Mouse (Mus musculus) liver, postnatal 0 days (tissue): ENCODE measurements around the gene Slc26a10. TPM values are rescaled to one million over a fixed set of nuclear protein-coding genes. Genes with fewer than 3 reads are reported as not detected.

Experiments used
- ATAC-seq: fragments of 200-750 bp; cut with Nextera tagmentation; 2 replicates; pipeline ENCODE4 v1.8.0; 2017; ENCODE audit warnings: mild to moderate bottlenecking, moderate library complexity
- DNase-seq: peaks from one replicate; pipeline ENCODE4 v3.0.0-alpha.2; 2016
- H3K27ac ChIP-seq: fragments of 300-500 bp; sonication (generic); 2 replicates; pipeline ENCODE4 v1.5.1; 2014; ENCODE audit warnings: antibody characterized with exemption, moderate library complexity, mild to moderate bottlenecking, low read depth
- H3K27me3 ChIP-seq: fragments of 300-500 bp; sonication (generic); 2 replicates; pipeline ENCODE4 v1.6.1; 2014; ENCODE audit warnings: low read length, control low read depth, mixed read lengths; ENCODE audit not compliant: insufficient read depth
- H3K36me3 ChIP-seq: fragments of 300-500 bp; sonication (generic); replicated peaks from 2 replicates; pipeline ENCODE4 v1.6.1; 2014; ENCODE audit warnings: mild to moderate bottlenecking, control low read depth, low read length, moderate library complexity, mixed read lengths; ENCODE audit not compliant: insufficient read depth
- H3K4me1 ChIP-seq: fragments of 300-500 bp; sonication (generic); 2 replicates; pipeline ENCODE4 v1.6.1; 2014; ENCODE audit warnings: antibody characterized with exemption, mild to moderate bottlenecking, control low read depth; ENCODE audit not compliant: insufficient read depth
- H3K4me2 ChIP-seq: fragments of 300-500 bp; sonication (generic); 2 replicates; pipeline ENCODE4 v1.6.1; 2014; ENCODE audit warnings: low read depth, mild to moderate bottlenecking, low read length, moderate library complexity, mixed read lengths
- H3K4me3 ChIP-seq: fragments of 300-500 bp; sonication (generic); 2 replicates; pipeline ENCODE4 v1.5.1; 2014; ENCODE audit warnings: low read depth, low read length
- H3K9ac ChIP-seq: fragments of 300-500 bp; sonication (generic); replicated peaks from 2 replicates; pipeline ENCODE4 v1.6.1; 2014; ENCODE audit warnings: mild to moderate bottlenecking, moderate library complexity
- H3K9me3 ChIP-seq: fragments of 300-500 bp; sonication (generic); 2 replicates; pipeline ENCODE4 v1.6.1; 2016; ENCODE audit warnings: mild to moderate bottlenecking, control low read depth, low read length, mixed read lengths
- CTCF ChIP-seq: sonication (generic); IDR thresholded peaks from 2 replicates; pipeline ENCODE4 v1.5.1; 2016; ENCODE audit warnings: antibody characterized with exemption, low read depth
- EP300 ChIP-seq: IDR thresholded peaks from 2 replicates; pipeline ENCODE4 v1.6.1; 2016; ENCODE audit warnings: antibody characterized with exemption, low read depth, mild to moderate bottlenecking
- WGBS: fragments of 180-500 bp; shearing (Covaris S2); extraction: QIAGEN DNeasy Blood & Tissue Kit; methylation state at CpG from one replicate; pipeline ENCODE4 v1.1.7; 2014; ENCODE audit not compliant: insufficient replicate concordance; 5-methylcytosine and 5-hydroxymethylcytosine counted together
- polyA plus RNA-seq: library from polyadenylated mRNA; unstranded; fragments of >200 nt; fragmentation: Nextera tagmentation; extraction: Ambion mirVana; gene quantifications from 2 replicates; pipeline ENCODE4 v1.2.1, GENCODE M21; 2015

Gene Slc26a10
- polyA plus RNA-seq, 1 experiment from 2014 or later = 2.0 TPM

GRCm38 (mm10) chr10:127218339-127218738 lies 37.9 kb upstream of the Slc26a10 start:
- TF ChIP-seq CTCF (no peak), EP300 (no peak)
- Histone ChIP-seq H3K9ac (no peak overlapping the region), H3K4me1 (no peaks in the 10 kb centered on the region), H3K36me3 (no peaks in the 10 kb centered on the region), H3K27ac (no peak overlapping the region), H3K4me2 (no peak overlapping the region), H3K4me3 (no peak overlapping the region), H3K27me3 (no peaks in the 10 kb centered on the region), H3K9me3 (no peaks in the 10 kb centered on the region)
- ATAC-seq (no peak), DNase-seq (no peak)
- WGBS = 87% methylated on average over 2 of the region's 2 CpGs

- ATAC-seq (no peak), DNase-seq (no peak)
- no peak for TF ChIP-seq CTCF
- TF ChIP-seq EP300 = no peak
- Histone ChIP-seq H3K4me2 (no peak overlapping the region), H3K27ac (no peak overlapping the region), H3K4me1 (no peaks in the 10 kb centered on the region), H3K27me3 (no peaks in the 10 kb centered on the region), H3K4me3 (no peak overlapping the region), H3K9me3 (no peaks in the 10 kb centered on the region), H3K36me3 (no peaks in the 10 kb centered on the region), H3K9ac (no peak overlapping the region)
Measured at GRCm38 (mm10) chr10:127217177-127217576, 36.7 kb upstream of the Slc26a10 start.

- H3K4me3 ChIP-seq = no peak overlapping the region
- H3K9ac ChIP-seq = no peak overlapping the region
- WGBS = 93% methylated on average over 11 of the region's 11 CpGs
- no peak for ATAC-seq
- no peaks in the 10 kb centered on the region for H3K9me3 ChIP-seq
- no peak overlapping the region for H3K4me2 ChIP-seq
- 0 out of 2 replicates have a peak, but pooled peaks cover 3% of the 10 kb centered on the region for H3K4me1 ChIP-seq
- H3K36me3 ChIP-seq = no peaks in the 10 kb centered on the region
- H3K27me3 ChIP-seq = no peaks in the 10 kb centered on the region
- TF ChIP-seq CTCF = no peak
- no peak for DNase-seq
- H3K27ac ChIP-seq = no peak overlapping the region
Measured at GRCm38 (mm10) chr10:127216456-127216855, 36.0 kb upstream of the Slc26a10 start.

DNA sequence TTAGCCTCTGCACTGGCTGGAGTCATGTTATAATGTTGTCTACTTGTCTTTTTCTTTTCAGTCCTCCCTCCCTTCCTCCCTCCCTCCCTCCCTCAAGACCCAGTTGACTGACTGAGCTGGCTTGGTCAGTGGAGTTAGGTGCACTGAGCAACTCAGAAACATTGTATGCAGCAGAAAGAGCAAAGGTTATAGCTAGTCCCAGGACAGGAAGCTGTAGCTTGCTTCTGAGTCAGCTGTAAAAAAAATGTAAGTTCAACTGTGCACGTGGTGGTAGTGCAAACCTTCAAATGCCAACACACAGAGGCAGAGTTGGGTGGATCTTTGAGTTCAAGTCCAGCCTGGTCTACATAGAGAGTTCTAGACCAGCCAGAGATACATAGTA lies 34.0 kb upstream of the Slc26a10 start:
- WGBS = 23% methylated on average over 1 of the region's 1 CpGs
- Histone ChIP-seq H3K27ac (no peak overlapping the region), H3K4me2 (no peak overlapping the region), H3K4me1 (peaks cover 10% of the 10 kb centered on the region), H3K27me3 (no peaks in the 10 kb centered on the region), H3K4me3 (no peak overlapping the region), H3K9ac (no peak overlapping the region), H3K36me3 (no peaks in the 10 kb centered on the region), H3K9me3 (no peaks in the 10 kb centered on the region)
- ATAC-seq (no peak), DNase-seq (no peak)
- no peak for TF ChIP-seq EP300
- no peak for TF ChIP-seq CTCF

- Histone ChIP-seq H3K27me3 (no peaks in the 10 kb centered on the region), H3K4me1 (peaks cover 12% of the 10 kb centered on the region), H3K4me3 (no peak overlapping the region), H3K36me3 (no peaks in the 10 kb centered on the region), H3K4me2 (no peak overlapping the region), H3K9me3 (no peaks in the 10 kb centered on the region), H3K9ac (no peak overlapping the region), H3K27ac (no peak overlapping the region)
- WGBS = 80% methylated on average over 13 of the region's 13 CpGs
- no peak for DNase-seq
- no peak for TF ChIP-seq EP300
- TF ChIP-seq CTCF = no peak
- no peak for ATAC-seq
Measured at GRCm38 (mm10) chr10:127213704-127214421, 33.4 kb upstream of the Slc26a10 start.

- H3K9me3 ChIP-seq = no peaks in the 10 kb centered on the region
- WGBS = 85% methylated on average over 8 of the region's 8 CpGs
- H3K9ac ChIP-seq = no peak overlapping the region
- no peak for DNase-seq
- peaks cover 5% of the 10 kb centered on the region; the same call in 1 of the 2 replicates for H3K36me3 ChIP-seq
- H3K4me1 ChIP-seq = peaks cover 12% of the 10 kb centered on the region
- no peak overlapping the region for H3K27ac ChIP-seq
- H3K4me3 ChIP-seq = no peak overlapping the region
- TF ChIP-seq CTCF (no peak), EP300 (no peak)
- no peak overlapping the region for H3K4me2 ChIP-seq
- no peak for ATAC-seq
- no peaks in the 10 kb centered on the region for H3K27me3 ChIP-seq
Measured at GRCm38 (mm10) chr10:127213272-127213671, 32.8 kb upstream of the Slc26a10 start.

GRCm38 (mm10) chr10:127211414-127211854 lies 31.0 kb upstream of the Slc26a10 start, which contains the start of gene Pip4k2c:
Gene Pip4k2c (minus strand): TSS chr10:127211585.
- H3K4me1 ChIP-seq = peaks cover 12% of the 10 kb centered on the region

More at GRCm38 (mm10) chr10:127211414-127211854, 31.0 kb upstream of the Slc26a10 start, which contains the start of gene Pip4k2c:
- Histone ChIP-seq H3K36me3 (peaks cover 17% of the 10 kb centered on the region), H3K9me3 (no peaks in the 10 kb centered on the region), H3K9ac (peak within 1 kb of the TSS; percentile 87), H3K4me3 (peak within 1 kb of the TSS; percentile 86), H3K27ac (peak within 1 kb of the TSS; percentile 76), H3K27me3 (no peaks in the 10 kb centered on the region), H3K4me2 (peak within 1 kb of the TSS; percentile 86)
- TF ChIP-seq CTCF (no peak), EP300 (no peak)
- peak; percentile 98 for ATAC-seq
- peak; percentile 96 for DNase-seq
- under 1% methylated on average over 37 of the region's 47 CpGs for WGBS
